Mouse (Mus musculus): ENCODE data around the gene Il17re.

Il17re gene

GRCm38 (mm10) chr6:113483729-113484128, 25.4 kb downstream of the Il17re start:
- DNase-seq (ENCODE audit: low read depth in 2 of 2, low spot score in 2 of 2): no peak

GRCm38 (mm10) chr6:113487125-113487576, 28.9 kb downstream of the Il17re start:
- DNase-seq (ENCODE audit: low read depth in 2 of 2, low spot score in 2 of 2): peak in 1 of 2 experiments; percentile 44

- no peak for DNase-seq (ENCODE audit: low read depth in 2 of 2, low spot score in 2 of 2)
Measured at GRCm38 (mm10) chr6:113489410-113489809, 31.1 kb downstream of the Il17re start.

GRCm38 (mm10) chr6:113492101-113492864, 34.0 kb downstream of the Il17re start:
- DNase-seq (ENCODE audit: low read depth in 2 of 2, low spot score in 2 of 2): no peak

- DNase-seq (ENCODE audit: low read depth in 2 of 2, low spot score in 2 of 2): peak; percentile 84 to 86
Measured at GRCm38 (mm10) chr6:113494258-113494788, 36.0 kb downstream of the Il17re start.

GRCm38 (mm10) chr6:113495071-113495675, 36.9 kb downstream of the Il17re start:
- no peak for DNase-seq (ENCODE audit: low read depth in 2 of 2, low spot score in 2 of 2)

GRCm38 (mm10) chr6:113499346-113499745, 41.1 kb downstream of the Il17re start:
- no peak for DNase-seq (ENCODE audit: low read depth in 2 of 2, low spot score in 2 of 2)

GRCm38 (mm10) chr6:113501388-113502084, 43.3 kb downstream of the Il17re start, which contains the start of gene Prrt3:
Gene Prrt3, minus strand, starts transcription at chr6:113501931.
- DNase-seq (ENCODE audit: low read depth in 2 of 2, low spot score in 2 of 2): no peak

- no peak for DNase-seq (ENCODE audit: low read depth in 2 of 2, low spot score in 2 of 2)
Measured at GRCm38 (mm10) chr6:113502801-113503200, 44.5 kb downstream of the Il17re start.

GRCm38 (mm10) chr6:113505689-113506088, 47.4 kb downstream of the Il17re start:
- DNase-seq (ENCODE audit: low read depth in 2 of 2, low spot score in 2 of 2): no peak

GRCm38 (mm10) chr6:113507130-113507529, 48.8 kb downstream of the Il17re start:
- no peak for DNase-seq (ENCODE audit: low read depth in 2 of 2, low spot score in 2 of 2)

GRCm38 (mm10) chr6:113508272-113508946, 50.1 kb downstream of the Il17re start:
- DNase-seq (ENCODE audit: low read depth in 2 of 2, low spot score in 2 of 2): no peak

- no peak for DNase-seq (ENCODE audit: low read depth in 2 of 2, low spot score in 2 of 2)
Measured at GRCm38 (mm10) chr6:113508947-113509280, 50.6 kb downstream of the Il17re start.

GRCm38 (mm10) chr6:113513944-113514343, 55.7 kb downstream of the Il17re start:
- DNase-seq (ENCODE audit: low read depth in 2 of 2, low spot score in 2 of 2): no peak

GRCm38 (mm10) chr6:113514600-113514999, 56.3 kb downstream of the Il17re start:
- no peak for DNase-seq (ENCODE audit: low read depth in 2 of 2, low spot score in 2 of 2)

GRCm38 (mm10) chr6:113517434-113518080, 59.3 kb downstream of the Il17re start:
- no peak for DNase-seq (ENCODE audit: low read depth in 2 of 2, low spot score in 2 of 2)
